Mouse (Mus musculus) E14TG2a.4 (cell line): ENCODE results near the gene Knstrn.

ENCODE experiments used
- CTCF ChIP-seq: conservative IDR thresholded peaks from 2 replicates; pipeline ENCODE4 v1.5.1; 2014; ENCODE audit warnings: low read length
- POU5F1 ChIP-seq: IDR thresholded peaks from 2 replicates; pipeline ENCODE4 v1.6.1; 2014; ENCODE audit warnings: low read length, borderline replicate concordance

- TF ChIP-seq CTCF (no peak), POU5F1 (no peak)
Measured at GRCm38 (mm10) chr2:118774536-118774935, 39.3 kb upstream of the Knstrn start.
